Mouse (Mus musculus): Measurements from ENCODE around the gene Ppid. TPM values are rescaled to one million over a fixed set of nuclear protein-coding genes. Genes with fewer than 3 reads are reported as not detected.
"Not testable (repeated sequence)": the region's sequence is repeated elsewhere in the genome, so short reads cannot be mapped to it uniquely, and the experiment has no call there.

Ppid gene
- polyA plus RNA-seq, 1 experiment: 15.0 TPM

GRCm38 (mm10) chr3:79566716-79567691 lies 24.1 kb upstream of the Ppid start:
- Histone ChIP-seq H3K27ac (ENCODE audit: control insufficient read depth, insufficient read depth, low read depth, low read length) (peak overlapping the region; percentile 12; the same call in 1 of the 2 replicates), H3K4me3 (ENCODE audit: control insufficient read depth, low read depth, low read length) (peak overlapping the region; percentile 90), H3K27me3 (ENCODE audit: control insufficient read depth, insufficient read depth, low read length) (no peaks in the 10 kb centered on the region), H3K4me1 (ENCODE audit: control insufficient read depth, insufficient read depth, low read length) (peaks cover 5% of the 10 kb centered on the region; the same call in 1 of the 2 replicates), H3K36me3 (ENCODE audit: control insufficient read depth, insufficient read depth, low read length) (no peaks in the 10 kb centered on the region)
- TF ChIP-seq POLR2A (IDR thresholded peaks at IDR 0.05; ENCODE audit: control insufficient read depth, low read depth, low read length) (no peak), CTCF (IDR thresholded peaks at IDR 0.05; ENCODE audit: control insufficient read depth, insufficient read depth, insufficient replicate concordance, low read depth, low read length) (no peak)

DNA sequence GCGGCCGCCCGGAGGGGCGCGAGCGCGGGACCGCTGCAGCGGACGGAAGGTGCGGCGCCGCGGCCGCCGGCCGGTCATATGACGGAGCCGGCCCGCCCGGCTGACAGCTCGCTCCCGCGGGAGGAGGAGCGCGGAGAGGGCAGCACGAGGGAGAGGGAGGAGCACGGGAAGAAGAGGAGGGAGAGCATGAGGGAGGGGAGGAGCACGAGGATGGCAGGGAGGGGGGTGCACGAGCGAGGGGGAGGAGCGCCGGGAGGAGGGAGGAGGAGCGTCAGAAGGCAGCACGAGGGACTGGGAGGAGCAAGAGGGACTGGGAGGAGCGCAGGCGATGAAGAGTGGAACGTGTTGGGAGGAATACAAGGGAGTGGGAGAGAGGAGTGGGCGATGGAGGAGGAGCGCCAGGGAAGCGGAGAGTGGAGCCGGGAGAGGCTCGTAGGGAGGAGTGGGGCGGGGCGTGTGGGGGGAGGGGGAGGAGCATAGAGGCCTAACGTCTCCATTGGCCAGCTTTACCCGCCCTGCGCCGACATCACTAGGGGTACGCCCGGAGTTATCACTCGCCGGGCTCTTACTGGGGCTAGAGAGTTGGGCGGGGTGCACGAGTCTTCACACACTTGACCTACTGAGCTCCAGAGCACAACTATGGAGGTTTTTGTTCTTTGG lies 23.3 kb upstream of the Ppid start, which contains the start of gene Fnip2:
Fnip2 (minus strand) TSS at position 94 of the 660 bp plus-strand sequence.
- no peak; the same call in none of the 2 replicates for TF ChIP-seq POLR2A (IDR thresholded peaks at IDR 0.05; ENCODE audit: control insufficient read depth, low read depth, low read length)
- no peak for TF ChIP-seq CTCF (IDR thresholded peaks at IDR 0.05; ENCODE audit: control insufficient read depth, insufficient read depth, insufficient replicate concordance, low read depth, low read length)
- no peaks in the 10 kb centered on the region for H3K36me3 ChIP-seq (ENCODE audit: control insufficient read depth, insufficient read depth, low read length)
- no peaks in the 10 kb centered on the region for H3K27me3 ChIP-seq (ENCODE audit: control insufficient read depth, insufficient read depth, low read length)
- peak within 1 kb of the TSS; percentile 90 for H3K4me3 ChIP-seq (ENCODE audit: control insufficient read depth, low read depth, low read length)
- H3K27ac ChIP-seq (ENCODE audit: control insufficient read depth, insufficient read depth, low read depth, low read length): peak within 1 kb of the TSS; percentile 81
- peaks cover 5% of the 10 kb centered on the region; the same call in 1 of the 2 replicates for H3K4me1 ChIP-seq (ENCODE audit: control insufficient read depth, insufficient read depth, low read length)

- TF ChIP-seq POLR2A (IDR thresholded peaks at IDR 0.05; ENCODE audit: control insufficient read depth, low read depth, low read length) (no peak), CTCF (IDR thresholded peaks at IDR 0.05; ENCODE audit: control insufficient read depth, insufficient read depth, insufficient replicate concordance, low read depth, low read length) (peak; percentile 13; the same call in 1 of the 2 replicates)
- peak overlapping the region; percentile 90 for H3K4me3 ChIP-seq (ENCODE audit: control insufficient read depth, low read depth, low read length)
- H3K4me1 ChIP-seq (ENCODE audit: control insufficient read depth, insufficient read depth, low read length): peaks cover 5% of the 10 kb centered on the region; the same call in 1 of the 2 replicates
- no peaks in the 10 kb centered on the region for H3K27me3 ChIP-seq (ENCODE audit: control insufficient read depth, insufficient read depth, low read length)
- H3K27ac ChIP-seq (ENCODE audit: control insufficient read depth, insufficient read depth, low read depth, low read length): peak overlapping the region; percentile 81
- no peaks in the 10 kb centered on the region for H3K36me3 ChIP-seq (ENCODE audit: control insufficient read depth, insufficient read depth, low read length)
These were observed 22.4 kb upstream of the Ppid start for GRCm38 (mm10) chr3:79568629-79569350.

DNA sequence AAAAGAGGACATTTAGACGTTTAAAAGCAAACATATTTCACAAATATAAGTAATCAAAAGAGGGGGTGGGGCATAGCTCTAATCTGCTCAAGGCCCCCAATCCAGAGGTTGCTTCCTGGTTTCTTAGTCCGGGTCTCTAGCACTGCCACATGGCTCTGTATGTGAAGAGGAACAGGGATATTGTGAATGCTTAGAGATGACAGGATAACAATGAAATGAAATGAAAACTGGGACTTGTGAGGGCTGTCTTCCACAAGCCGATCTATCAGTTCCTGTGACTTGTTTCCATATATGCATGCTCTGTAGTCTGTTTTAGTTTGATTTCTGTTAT lies 21.8 kb upstream of the Ppid start:
- H3K4me1 ChIP-seq (ENCODE audit: control insufficient read depth, insufficient read depth, low read length): peaks cover 5% of the 10 kb centered on the region; the same call in 1 of the 2 replicates
- H3K36me3 ChIP-seq (ENCODE audit: control insufficient read depth, insufficient read depth, low read length): no peaks in the 10 kb centered on the region
- TF ChIP-seq POLR2A (IDR thresholded peaks at IDR 0.05; ENCODE audit: control insufficient read depth, low read depth, low read length): no peak
- no peak for TF ChIP-seq CTCF (IDR thresholded peaks at IDR 0.05; ENCODE audit: control insufficient read depth, insufficient read depth, insufficient replicate concordance, low read depth, low read length)
- no peak overlapping the region for H3K27ac ChIP-seq (ENCODE audit: control insufficient read depth, insufficient read depth, low read depth, low read length)
- peak overlapping the region; percentile 56; the same call in 1 of the 2 replicates for H3K4me3 ChIP-seq (ENCODE audit: control insufficient read depth, low read depth, low read length)
- no peaks in the 10 kb centered on the region for H3K27me3 ChIP-seq (ENCODE audit: control insufficient read depth, insufficient read depth, low read length)

DNA sequence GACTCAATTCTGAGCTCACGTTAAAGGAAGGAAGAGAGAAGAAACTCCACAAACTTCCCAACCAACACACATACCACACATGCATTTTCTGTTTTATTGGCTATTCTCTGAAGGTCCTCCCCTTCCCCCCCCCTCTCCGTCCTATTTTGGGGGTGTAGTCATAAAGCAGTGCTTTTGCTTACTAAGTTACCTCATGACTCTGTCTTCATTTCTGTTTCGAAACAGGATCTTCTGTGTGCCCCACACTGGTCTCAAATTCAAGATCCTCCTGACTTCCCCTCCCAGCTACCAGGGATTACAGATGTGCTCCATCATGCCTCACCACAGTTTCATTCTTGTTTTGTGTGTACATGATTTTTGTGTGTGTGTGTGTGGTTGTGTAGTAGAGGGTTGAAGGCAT lies 18.7 kb upstream of the Ppid start:
- TF ChIP-seq CTCF (IDR thresholded peaks at IDR 0.05; ENCODE audit: control insufficient read depth, insufficient read depth, insufficient replicate concordance, low read depth, low read length) (no peak), POLR2A (IDR thresholded peaks at IDR 0.05; ENCODE audit: control insufficient read depth, low read depth, low read length) (no peak)
- H3K4me1 ChIP-seq (ENCODE audit: control insufficient read depth, insufficient read depth, low read length): peaks cover 12% of the 10 kb centered on the region
- no peaks in the 10 kb centered on the region for H3K27me3 ChIP-seq (ENCODE audit: control insufficient read depth, insufficient read depth, low read length)
- no peak overlapping the region for H3K4me3 ChIP-seq (ENCODE audit: control insufficient read depth, low read depth, low read length)
- H3K36me3 ChIP-seq (ENCODE audit: control insufficient read depth, insufficient read depth, low read length): no peaks in the 10 kb centered on the region
- no peak overlapping the region for H3K27ac ChIP-seq (ENCODE audit: control insufficient read depth, insufficient read depth, low read depth, low read length)

DNA sequence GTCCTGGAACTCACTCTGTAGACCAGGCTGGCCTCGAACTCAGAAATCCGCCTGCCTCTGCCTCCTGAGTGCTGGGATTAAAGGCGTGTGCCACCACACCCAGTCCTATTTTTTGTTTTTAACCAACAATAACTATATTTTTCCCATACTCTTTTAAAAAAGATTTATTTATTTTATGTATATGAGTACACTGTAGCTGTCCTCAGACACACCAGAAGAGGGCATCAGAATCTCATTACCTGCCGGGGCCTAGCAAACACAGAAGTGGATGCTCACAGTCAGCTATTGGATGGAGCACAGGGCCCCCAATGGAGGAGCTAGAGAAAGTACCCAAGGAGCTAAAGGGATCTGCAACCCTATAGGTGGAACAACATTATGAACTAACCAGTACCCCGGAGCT lies 17.8 kb upstream of the Ppid start:
- H3K4me1 ChIP-seq (ENCODE audit: control insufficient read depth, insufficient read depth, low read length): peaks cover 10% of the 10 kb centered on the region
- H3K4me3 ChIP-seq (ENCODE audit: control insufficient read depth, low read depth, low read length); H3K36me3 ChIP-seq (ENCODE audit: control insufficient read depth, insufficient read depth, low read length); H3K27ac ChIP-seq (ENCODE audit: control insufficient read depth, insufficient read depth, low read depth, low read length); H3K27me3 ChIP-seq (ENCODE audit: control insufficient read depth, insufficient read depth, low read length): not testable (repeated sequence)

DNA sequence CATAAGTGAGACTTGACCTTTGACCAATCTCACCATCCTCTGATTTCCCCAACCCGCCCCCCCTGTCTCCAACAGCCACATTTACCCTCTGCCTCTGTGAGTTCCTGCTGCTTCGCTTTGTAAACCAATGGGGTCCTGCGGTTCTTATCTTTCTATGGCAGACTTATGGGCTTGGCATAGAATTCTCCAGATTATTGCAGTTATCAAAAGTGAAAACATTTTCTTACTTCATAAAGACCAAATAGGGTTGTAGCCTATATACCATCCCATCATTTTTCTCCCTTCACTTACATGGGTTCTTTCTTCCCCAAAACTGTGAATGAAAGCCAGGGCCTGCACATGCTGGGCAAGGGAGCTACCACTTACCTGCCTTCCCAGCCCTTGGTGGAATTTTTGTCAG lies 16.8 kb upstream of the Ppid start:
- no peak overlapping the region for H3K4me3 ChIP-seq (ENCODE audit: control insufficient read depth, low read depth, low read length)
- H3K27me3 ChIP-seq (ENCODE audit: control insufficient read depth, insufficient read depth, low read length): no peaks in the 10 kb centered on the region
- no peaks in the 10 kb centered on the region for H3K36me3 ChIP-seq (ENCODE audit: control insufficient read depth, insufficient read depth, low read length)
- peaks cover 10% of the 10 kb centered on the region for H3K4me1 ChIP-seq (ENCODE audit: control insufficient read depth, insufficient read depth, low read length)
- TF ChIP-seq POLR2A (IDR thresholded peaks at IDR 0.05; ENCODE audit: control insufficient read depth, low read depth, low read length): no peak
- TF ChIP-seq CTCF (IDR thresholded peaks at IDR 0.05; ENCODE audit: control insufficient read depth, insufficient read depth, insufficient replicate concordance, low read depth, low read length): no peak
- no peak overlapping the region for H3K27ac ChIP-seq (ENCODE audit: control insufficient read depth, insufficient read depth, low read depth, low read length)

Data from testis, adult 2 months (tissue).